Mouse (Mus musculus) brown adipose tissue, adult 24 weeks (tissue): ENCODE measurements around the gene Papolb. TPM values are rescaled to one million over a fixed set of nuclear protein-coding genes. Genes with fewer than 3 reads are reported as not detected.

Experiments
- H3K27ac ChIP-seq: fragments of 200-500 bp; replicated peaks from 2 replicates; pipeline ENCODE4 v1.5.1; 2012; ENCODE audit warnings: low read depth, mild to moderate bottlenecking, low read length
- H3K4me1 ChIP-seq: fragments of 200-500 bp; 2 replicates; pipeline ENCODE4 v1.6.1; 2012; ENCODE audit warnings: low read length, mixed read lengths; ENCODE audit not compliant: control insufficient read depth, insufficient read depth, insufficient read length
- H3K4me3 ChIP-seq: fragments of 200-500 bp; 2 replicates; pipeline ENCODE4 v1.5.1; 2012; ENCODE audit warnings: low read depth, mild to moderate bottlenecking, low read length, moderate library complexity; ENCODE audit not compliant: insufficient read depth
- polyA plus RNA-seq: library from polyadenylated mRNA; stranded (reverse); fragments of >200 nt; gene quantifications from 2 replicates; pipeline ENCODE4 v1.2.4, GENCODE M21; 2012; ENCODE audit not compliant: missing spikeins, insufficient read depth, insufficient read length

The Papolb gene
- polyA plus RNA-seq, 1 experiment: not detected

DNA sequence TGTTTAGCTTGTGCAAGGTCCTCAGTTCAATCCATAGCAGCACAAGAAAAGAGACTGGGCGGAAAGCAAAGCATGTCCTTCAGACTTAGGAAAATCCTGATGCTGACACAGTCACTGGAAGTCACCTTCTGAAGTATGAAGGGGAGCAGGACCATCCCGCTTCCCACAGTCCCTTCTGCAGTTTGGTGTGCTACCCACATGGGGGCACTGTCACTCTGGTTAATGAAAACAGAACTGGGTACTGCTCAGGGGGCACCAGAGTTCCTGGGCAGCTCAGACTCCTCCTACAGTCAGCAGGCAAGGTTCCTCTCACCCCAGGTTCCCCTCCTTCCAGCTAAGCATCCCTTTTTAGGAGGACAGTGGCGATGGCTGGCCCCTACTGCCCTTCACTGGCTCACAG is 30.9 kb downstream of the Papolb start:
- H3K27ac ChIP-seq: no peak overlapping the region
- H3K4me3 ChIP-seq: no peak overlapping the region
- no peaks in the 10 kb centered on the region for H3K4me1 ChIP-seq

DNA sequence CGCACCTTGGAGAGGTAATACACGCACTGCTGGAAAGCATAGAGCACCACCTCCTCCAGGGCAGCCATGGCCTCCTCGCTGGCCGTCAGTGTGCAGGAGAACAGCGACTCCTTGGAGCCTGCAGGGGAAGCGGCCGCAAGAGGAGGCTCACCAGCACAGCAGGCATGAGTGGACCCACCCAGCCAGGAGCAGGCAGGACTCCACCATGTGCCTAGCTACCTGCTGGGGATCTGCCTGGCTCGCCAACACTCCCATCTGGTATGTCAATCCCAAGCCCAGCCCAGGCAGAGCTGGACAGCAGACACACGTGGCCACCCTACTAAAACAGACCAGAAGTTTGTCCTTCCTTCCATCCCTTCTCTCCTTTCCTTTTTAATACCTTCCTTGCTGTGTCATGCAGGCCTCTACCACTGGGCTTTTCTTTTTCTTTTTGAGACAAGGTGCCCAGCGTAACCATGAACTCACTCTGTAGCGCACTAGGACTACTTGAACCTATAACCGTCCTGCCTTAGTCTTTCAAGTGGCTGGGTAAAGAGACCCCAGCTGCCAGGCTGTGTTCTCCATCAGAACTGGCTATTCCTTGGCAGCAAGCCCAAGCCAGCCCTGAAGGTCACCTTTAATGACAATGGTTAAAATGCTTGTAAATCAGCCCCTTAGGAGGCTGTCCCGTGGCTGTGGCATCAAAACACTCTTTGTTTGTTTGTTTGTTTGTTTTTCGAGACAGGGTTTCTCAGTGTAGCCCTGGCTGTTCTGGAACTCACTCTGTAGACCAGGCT is 34.4 kb downstream of the Papolb start:
- Histone ChIP-seq H3K27ac (no peak overlapping the region), H3K4me1 (no peaks in the 10 kb centered on the region), H3K4me3 (no peak overlapping the region)

DNA sequence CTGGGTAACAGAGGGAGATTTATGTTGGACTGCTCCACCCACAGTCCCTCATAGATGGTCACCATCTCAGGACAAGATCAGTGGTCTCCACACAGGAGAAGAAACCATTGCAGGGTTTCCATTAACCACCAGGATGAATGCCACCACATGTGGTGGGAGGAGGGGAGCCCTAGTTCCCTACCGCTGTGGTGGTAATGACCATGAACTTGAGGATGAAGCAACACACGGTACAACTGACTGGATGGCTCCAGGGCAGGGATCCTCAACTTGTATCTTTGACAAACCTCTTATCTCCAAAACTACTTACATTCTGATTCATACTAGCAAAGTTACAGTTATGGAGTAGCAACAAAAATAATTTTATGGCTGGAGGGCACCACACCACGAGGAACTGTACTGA is 36.6 kb downstream of the Papolb start:
- no peaks in the 10 kb centered on the region for H3K4me1 ChIP-seq
- no peak overlapping the region for H3K4me3 ChIP-seq
- H3K27ac ChIP-seq: no peak overlapping the region

DNA sequence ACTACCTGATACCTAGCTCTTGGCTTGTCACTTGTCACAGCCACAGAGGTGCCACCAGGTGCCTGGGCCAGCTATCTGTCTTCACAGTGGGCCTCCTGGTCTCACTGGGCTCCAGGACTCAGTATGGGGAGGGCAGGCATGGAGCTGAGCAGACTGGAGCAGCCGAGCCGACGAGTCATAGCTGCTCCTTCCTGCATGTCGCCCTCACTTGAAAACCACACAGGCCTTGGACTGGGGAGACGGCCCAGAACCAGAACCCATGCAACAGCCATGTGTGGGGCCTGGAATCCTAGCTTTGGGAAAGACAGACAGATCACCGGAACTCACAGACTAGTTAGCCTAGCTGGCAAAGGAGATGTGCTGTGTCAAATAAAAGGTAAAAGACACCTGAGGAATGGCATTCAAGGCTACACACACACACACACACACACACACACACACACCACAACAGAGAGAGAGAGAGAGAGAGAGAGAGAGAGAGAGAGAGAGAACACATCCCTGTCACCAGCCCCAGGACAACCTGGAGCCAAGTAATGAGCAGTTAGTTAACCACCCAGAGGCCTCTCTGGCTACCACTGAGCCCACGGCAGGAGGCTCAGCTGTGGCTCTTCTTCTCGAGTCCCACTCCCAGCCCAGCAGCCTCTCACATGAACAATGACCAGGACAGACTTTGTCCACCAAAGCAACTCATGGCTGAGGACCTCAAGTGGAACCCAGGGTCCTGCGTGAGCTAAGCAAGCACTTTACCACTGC is 39.7 kb downstream of the Papolb start:
- no peaks in the 10 kb centered on the region for H3K4me1 ChIP-seq
- H3K4me3 ChIP-seq: no peak overlapping the region
- no peak overlapping the region for H3K27ac ChIP-seq

DNA sequence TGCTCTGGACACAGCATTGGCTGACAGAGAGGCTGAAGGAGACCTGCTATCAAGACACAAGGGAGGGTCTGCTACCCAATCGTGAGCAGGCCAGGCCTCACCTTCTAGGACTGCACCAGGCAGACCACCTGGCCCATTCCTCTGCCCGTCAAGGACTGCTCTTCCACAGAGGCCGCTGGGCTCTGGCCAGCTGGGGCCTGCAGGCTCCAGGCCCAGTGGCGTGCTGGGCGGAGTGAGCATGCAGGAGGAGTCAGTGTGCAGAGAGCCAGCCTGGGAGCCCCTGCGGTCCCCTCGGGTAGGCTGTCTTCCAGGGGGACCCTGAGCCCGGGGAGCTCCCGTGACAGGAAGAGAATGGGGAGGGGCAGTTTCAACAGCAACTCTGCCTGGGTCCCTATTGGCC is 43.2 kb downstream of the Papolb start:
- H3K4me3 ChIP-seq: no peak overlapping the region
- no peak overlapping the region for H3K27ac ChIP-seq
- H3K4me1 ChIP-seq: no peaks in the 10 kb centered on the region

DNA sequence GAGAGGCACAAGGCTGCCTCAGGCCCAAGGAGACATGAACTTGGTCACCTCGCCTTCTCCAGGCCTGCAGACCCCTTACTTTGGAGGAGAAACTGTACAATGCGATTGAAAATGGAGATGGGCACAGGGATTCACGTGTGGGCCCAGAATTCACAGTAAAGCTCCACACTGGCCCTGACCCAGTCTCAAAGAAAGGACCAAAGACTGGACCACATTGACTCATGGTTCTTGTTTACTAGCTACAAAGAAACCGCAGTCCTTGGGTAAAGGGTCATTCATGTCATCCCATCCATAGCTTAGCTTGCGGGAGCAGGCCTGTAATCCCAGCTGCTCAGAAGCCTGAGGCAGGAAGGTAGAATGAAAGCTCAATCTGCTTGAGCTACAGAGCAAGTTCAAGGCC is 46.3 kb downstream of the Papolb start:
- Histone ChIP-seq H3K4me1 (no peaks in the 10 kb centered on the region), H3K4me3 (no peak overlapping the region), H3K27ac (no peak overlapping the region)

DNA sequence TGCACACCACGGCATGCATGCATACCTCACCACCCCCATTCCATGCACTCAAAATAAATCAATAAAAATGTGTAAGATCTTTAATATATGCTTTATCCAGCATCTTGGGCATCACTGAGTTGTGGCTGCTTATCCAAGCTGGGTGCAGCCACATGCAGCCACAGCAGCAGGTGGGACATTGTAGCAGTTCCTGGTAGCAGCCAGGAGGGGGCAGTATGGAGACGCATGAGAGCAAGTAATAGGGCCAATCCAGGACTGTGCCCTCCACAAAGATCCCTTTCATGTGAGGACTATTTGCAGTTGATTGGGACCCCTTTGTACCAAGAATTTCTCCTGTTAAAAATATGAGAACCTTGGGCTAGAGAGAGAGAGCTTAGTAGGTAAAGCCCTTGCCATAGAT is 47.4 kb downstream of the Papolb start:
- Histone ChIP-seq H3K4me3 (no peak overlapping the region), H3K4me1 (no peaks in the 10 kb centered on the region), H3K27ac (no peak overlapping the region)

DNA sequence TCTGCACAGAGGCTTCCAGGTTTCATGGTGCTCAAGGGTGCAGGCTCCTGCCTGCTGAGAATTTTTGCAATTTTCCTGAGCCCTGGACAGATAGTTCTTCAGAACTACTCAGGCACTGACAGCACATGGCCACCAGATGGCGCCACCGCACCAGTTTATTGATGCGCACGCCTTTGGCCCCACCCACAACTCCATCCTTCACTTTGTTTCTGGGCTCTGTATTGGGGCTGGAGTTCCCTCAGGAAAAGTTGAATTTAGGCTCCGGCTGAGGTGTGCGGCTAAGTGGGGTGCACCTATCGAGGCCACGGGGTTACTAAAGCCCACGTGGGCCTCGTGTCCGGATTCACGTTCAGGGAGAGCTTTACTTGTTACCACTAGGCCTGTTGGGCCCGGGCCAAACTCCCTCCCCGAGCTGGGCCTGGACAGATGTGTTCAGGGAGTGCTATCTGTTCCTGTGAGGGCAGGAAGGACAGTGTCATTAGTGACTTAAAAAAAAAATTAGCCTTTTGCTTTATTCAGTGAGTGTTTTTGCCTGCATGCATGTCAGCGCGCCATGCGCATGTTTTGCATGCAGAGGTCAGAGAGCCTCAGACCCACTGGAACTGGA is 50.9 kb downstream of the Papolb start:
- Histone ChIP-seq H3K4me1 (no peaks in the 10 kb centered on the region), H3K4me3 (0 out of 2 replicates have a peak overlapping the region, but pooled peaks have one; percentile 5), H3K27ac (no peak overlapping the region)

DNA sequence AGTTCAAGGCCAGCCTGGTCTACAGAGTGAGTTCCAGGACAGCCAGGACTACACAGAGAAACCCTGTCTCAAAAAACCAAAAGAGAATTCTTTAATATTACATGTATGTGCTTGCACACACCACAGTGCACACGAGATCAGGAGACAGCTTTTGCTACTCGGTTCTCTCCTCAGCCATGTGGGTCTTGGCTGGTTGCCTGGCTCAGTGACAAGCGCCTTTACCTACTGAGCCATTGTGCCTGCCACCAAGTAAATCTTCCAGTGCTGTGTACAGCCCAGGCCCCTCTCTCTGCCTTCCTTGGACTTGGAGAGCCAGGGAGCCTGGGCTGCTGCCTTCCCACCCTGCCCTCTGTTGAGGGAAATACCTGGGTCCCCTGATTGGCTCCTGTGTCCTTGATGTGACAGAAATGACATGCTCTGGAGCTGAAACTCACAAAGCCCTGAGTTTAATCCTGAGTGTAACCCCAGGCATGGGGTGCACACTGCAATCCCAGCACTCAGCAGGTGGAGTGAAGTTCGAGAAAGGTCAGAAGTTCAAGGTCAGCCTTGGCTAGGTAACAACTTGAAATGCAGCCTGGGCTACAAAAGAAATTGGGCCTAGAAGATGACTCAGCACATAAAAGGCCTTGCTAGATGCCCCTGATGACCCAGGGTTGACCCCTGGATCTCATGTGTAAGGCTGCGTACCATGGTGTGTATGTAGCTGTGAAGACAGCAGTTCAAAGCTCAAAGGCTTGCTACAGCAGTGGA is 51.8 kb downstream of the Papolb start:
- Histone ChIP-seq H3K4me3 (no peak overlapping the region), H3K27ac (no peak overlapping the region)

DNA sequence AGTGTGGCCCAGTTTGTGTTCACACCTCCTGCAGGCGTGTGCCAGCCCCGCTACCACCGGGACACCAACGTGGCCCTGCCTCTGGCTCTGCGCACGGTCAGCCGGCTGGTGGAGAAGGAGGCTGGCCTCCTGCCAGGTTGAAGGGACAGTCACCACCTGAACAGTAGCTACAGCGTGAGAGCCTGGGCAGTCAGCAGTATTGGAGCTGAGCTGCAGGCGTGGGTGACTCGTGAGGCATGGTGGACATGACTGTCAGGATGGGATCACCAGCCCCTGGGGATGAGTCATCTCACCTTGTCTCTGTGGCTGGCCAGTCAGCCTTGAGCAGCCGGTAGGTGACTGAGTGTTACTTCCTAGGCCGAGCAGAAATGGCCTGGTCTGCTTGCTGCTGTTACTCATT is 52.5 kb downstream of the Papolb start:
- H3K27ac ChIP-seq: no peak overlapping the region
- no peak overlapping the region for H3K4me3 ChIP-seq
- H3K4me1 ChIP-seq: no peaks in the 10 kb centered on the region

More for the DNA sequence above, 51.8 kb downstream of the Papolb start:
- H3K4me1 ChIP-seq: no peaks in the 10 kb centered on the region

Other genes with a start within 250 kb of the Papolb start
- 7.1 and 8.0 TPM in 2 replicates for gene Foxk1, start 128.6 kb downstream of the Papolb start, polyA plus RNA-seq
- 3.4 and 5.6 TPM in 2 replicates for gene Ap5z1, start 66.1 kb downstream of the Papolb start, polyA plus RNA-seq
- gene Radil, start 21.0 kb upstream of the Papolb start, polyA plus RNA-seq: 3.4 and 11.7 TPM in 2 replicates
- gene Mmd2, start 78.7 kb upstream of the Papolb start, polyA plus RNA-seq: 1.3 and 3.4 TPM in 2 replicates
- gene Wipi2, start 97.6 kb upstream of the Papolb start, polyA plus RNA-seq: 43.7 and 46.5 TPM in 2 replicates
- 0.75 TPM in 1 of 2 replicates, not detected in the other for gene Slc29a4, start 162.4 kb upstream of the Papolb start, polyA plus RNA-seq